9 mouse cellular contexts compared by ENCODE assay signal in genomic region chr10:19711551-19712171, GRCm38 (mm10). TPM values are rescaled to one million over a fixed set of nuclear protein-coding genes. Genes with fewer than 3 reads are reported as not detected.
A peak's percentile ranks its signal among the peaks of the same experiment; 100 is the strongest.
DNase-seq lines count a peak whose midpoint lies in the region; ATAC-seq and TF ChIP-seq lines count a peak whose summit lies in the region.
"Had no signal": no experiment of that assay in that cellular context is flagged by ENCODE, and none has a peak within 500 bp of the region (broad histone marks: within the 10 kb centered on the region; RNA-seq: fewer than 3 reads in every experiment).

No protein-coding gene starts in this region.

- H3K27ac ChIP-seq in heart, adult 2 months = no peak overlapping the region
- no peak overlapping the region for H3K27ac ChIP-seq in intestine, postnatal 0 days (ENCODE audit: low read depth, low read length)
- H3K27ac ChIP-seq in stomach, embryonic 15.5 days = no peak overlapping the region
- H3K27ac ChIP-seq: macrophage had no signal

- peak; percentile 48 for TF ChIP-seq CTCF in heart, adult 2 months (IDR thresholded peaks at IDR 0.05)
- peak; percentile 45 for TF ChIP-seq CTCF in intestine, postnatal 0 days (IDR thresholded peaks at IDR 0.05; ENCODE audit: low read depth)

- TF ChIP-seq EP300 in heart, adult 2 months (IDR thresholded peaks at IDR 0.05; ENCODE audit: insufficient read depth, low read depth, low read length) = no peak

- no peak for DNase-seq in heart, adult 2 months
- no peak for DNase-seq in heart, postnatal 25 days (ENCODE audit: low spot score)
- DNase-seq in 416B (ENCODE audit: low read depth) = peak; percentile 15
- peak; percentile 28 for DNase-seq in NIH3T3 (ENCODE audit: low read depth)
- no peak for DNase-seq in right cerebral cortex, postnatal 25 days
- no peak for DNase-seq in adrenal gland, adult 18-20 months (ENCODE audit: low spot score in 2 of 2)

- TF ChIP-seq POLR2A in heart, adult 2 months (IDR thresholded peaks at IDR 0.05; ENCODE audit: insufficient read depth, low read depth, low read length) = no peak

- no peak for ATAC-seq in intestine, postnatal 0 days
- ATAC-seq in stomach, embryonic 15.5 days (ENCODE audit: insufficient read depth, low FRiP score, low read depth) = no peak

- H3K4me1 ChIP-seq in heart, adult 2 months (ENCODE audit: control insufficient read depth, insufficient read depth, low read length) = peaks cover 1% of the 10 kb centered on the region; the same call in 1 of the 2 replicates
- H3K4me1 ChIP-seq in intestine, postnatal 0 days (replicated peaks; ENCODE audit: control insufficient read depth, insufficient read depth, low read length) = 0 out of 2 replicates have a peak, but pooled peaks cover 3% of the 10 kb centered on the region
- H3K4me1 ChIP-seq in stomach, embryonic 15.5 days = 0 out of 2 replicates have a peak, but pooled peaks cover 3% of the 10 kb centered on the region

- H3K79me2 ChIP-seq in heart, adult 2 months (replicated peaks; ENCODE audit: control insufficient read depth, insufficient read depth, low read length) = no peaks in the 10 kb centered on the region

- intact Hi-C loops in heart, adult 2 months (cut with DNase I) = loop anchor here (5.0 kb wide), 1 partner anchor 181 kb away; no protein-coding TSS in a partner anchor
- intact Hi-C loops in heart, postnatal 25 days (cut with DNase I) = loop anchor here (5.0 kb wide), 1 partner anchor 181 kb away; no protein-coding TSS in a partner anchor

- H3K9me3 ChIP-seq in intestine, postnatal 0 days (ENCODE audit: control insufficient read depth) = no peaks in the 10 kb centered on the region
- H3K9me3 ChIP-seq in stomach, embryonic 15.5 days = no peaks in the 10 kb centered on the region

- H3K27me3 ChIP-seq in heart, adult 2 months (ENCODE audit: control insufficient read depth, insufficient read depth, low read length) = peaks cover 4% of the 10 kb centered on the region
- peaks cover 9% of the 10 kb centered on the region for H3K27me3 ChIP-seq in intestine, postnatal 0 days (replicated peaks; ENCODE audit: control insufficient read depth, insufficient read depth, low read length)
- no peaks in the 10 kb centered on the region for H3K27me3 ChIP-seq in stomach, embryonic 15.5 days (replicated peaks)

- no peaks in the 10 kb centered on the region for H3K36me3 ChIP-seq in heart, adult 2 months (ENCODE audit: control insufficient read depth, insufficient read depth, low read length)
- H3K36me3 ChIP-seq in intestine, postnatal 0 days (ENCODE audit: control insufficient read depth, insufficient read depth) = no peaks in the 10 kb centered on the region
- H3K36me3 ChIP-seq in stomach, embryonic 15.5 days = no peaks in the 10 kb centered on the region

- H3K4me2 ChIP-seq in intestine, postnatal 0 days (replicated peaks; ENCODE audit: low read depth) = no peak overlapping the region
- H3K4me2 ChIP-seq in stomach, embryonic 15.5 days = 0 out of 2 replicates have a peak overlapping the region, but pooled peaks have one; percentile 96

- H3K4me3 ChIP-seq in heart, adult 2 months = no peak overlapping the region
- H3K4me3 ChIP-seq in intestine, postnatal 0 days (ENCODE audit: low read depth, low read length) = no peak overlapping the region
- H3K4me3 ChIP-seq in stomach, embryonic 15.5 days (replicated peaks) = no peak overlapping the region

- H3K9ac ChIP-seq in heart, adult 2 months (ENCODE audit: low read depth, low read length) = no peak overlapping the region
- H3K9ac ChIP-seq in intestine, postnatal 0 days (ENCODE audit: low read depth, low read length) = no peak overlapping the region
- no peak overlapping the region for H3K9ac ChIP-seq in stomach, embryonic 15.5 days

- WGBS in heart, adult 2 months = 38% methylated on average over 7 of the region's 7 CpGs
- 43% methylated on average over 7 of the region's 7 CpGs for WGBS in intestine, postnatal 0 days
- 43% methylated on average over 7 of the region's 7 CpGs for WGBS in stomach, embryonic 15.5 days

RNA-seq across cellular contexts. Expression of gene Il20ra, which starts 0.7 kb away (rescaled TPM):
- not detected for total RNA-seq in heart, adult 2 months (2021)
- polyA plus RNA-seq in heart, adult 2 months (2012; rRNA removed) = not detected in 2 replicates
- total RNA-seq in heart, postnatal 25 days (2021) = not detected
- polyA plus RNA-seq in intestine, postnatal 0 days (2015; fragmentation: Nextera tagmentation; extraction: Ambion mirVana) = 0.05 and 0.09 TPM in 2 replicates
- polyA plus RNA-seq in stomach, embryonic 15.5 days (2015; fragmentation: Nextera tagmentation; extraction: Ambion mirVana) = 0.08 and 0.18 TPM in 2 replicates
- total RNA-seq in adrenal gland, adult 18-20 months (2021) = 1 to 10 TPM; 3.3 to 3.9 TPM
- polyA plus RNA-seq: macrophage had no signal

Comparison
In these comparisons a context has a peak if more than half of its experiments do, and no peak if none do; other contexts are left out.
1. DNase-seq: peak in 416B (single experiment) and NIH3T3 (single experiment); none in heart, adult 2 months (0 of 2), heart, postnatal 25 days (single experiment), right cerebral cortex, postnatal 25 days (single experiment) and adrenal gland, adult 18-20 months (0 of 2).
2. RNA of gene Il20ra, which starts 0.7 kb away (total RNA-seq): 3.3 to 3.9 TPM in adrenal gland, adult 18-20 months; not detected in heart, adult 2 months and not detected in heart, postnatal 25 days; every median in the first group is over 4 times any median in the second.